Mouse (Mus musculus) heart, postnatal 25 days (tissue): Measurements from ENCODE around the gene Adcy4. TPM values are rescaled to one million over a fixed set of nuclear protein-coding genes. Genes with fewer than 3 reads are reported as not detected.

Experiments
- DNase-seq: peaks from one replicate; pipeline ENCODE4 v3.0.0; 2022; ENCODE audit warnings: low spot score
- intact Hi-C: fragments of 180-260 bp; cut with DNase I; formaldehyde crosslinking; loops from one replicate; pipeline ENCODE4 v1.15.1; 2025
- total RNA-seq, 2 experiments: library from RNA; stranded (reverse); gene quantifications; 2 replicates each; pipeline ENCODE4 v1.2.3; 2021

Adcy4 gene
- total RNA-seq, 2 experiments from 2014 or later = 18.2 to 23.8 TPM

DNA sequence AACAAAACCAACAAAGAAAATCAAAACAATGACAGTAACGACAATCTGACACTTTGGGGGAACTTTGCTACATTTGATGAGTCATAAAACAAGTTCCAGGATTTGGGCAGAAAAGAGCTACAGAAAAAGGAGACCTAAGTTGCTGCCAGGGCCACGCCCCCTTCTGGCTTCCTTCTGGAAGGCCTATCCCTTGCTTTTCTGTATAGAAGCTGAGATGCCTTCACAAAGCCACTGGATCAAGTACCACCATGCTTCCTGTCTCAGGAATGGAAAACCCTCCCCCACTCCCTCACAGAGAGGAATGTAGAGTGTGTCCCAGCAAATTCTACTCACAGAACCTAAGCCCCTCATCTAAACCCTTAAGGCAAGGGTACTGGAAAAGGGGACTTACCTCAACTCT, 10.1 kb upstream of the Adcy4 start:
- DNase-seq = no peak
- intact Hi-C loops = no loop called here

DNA sequence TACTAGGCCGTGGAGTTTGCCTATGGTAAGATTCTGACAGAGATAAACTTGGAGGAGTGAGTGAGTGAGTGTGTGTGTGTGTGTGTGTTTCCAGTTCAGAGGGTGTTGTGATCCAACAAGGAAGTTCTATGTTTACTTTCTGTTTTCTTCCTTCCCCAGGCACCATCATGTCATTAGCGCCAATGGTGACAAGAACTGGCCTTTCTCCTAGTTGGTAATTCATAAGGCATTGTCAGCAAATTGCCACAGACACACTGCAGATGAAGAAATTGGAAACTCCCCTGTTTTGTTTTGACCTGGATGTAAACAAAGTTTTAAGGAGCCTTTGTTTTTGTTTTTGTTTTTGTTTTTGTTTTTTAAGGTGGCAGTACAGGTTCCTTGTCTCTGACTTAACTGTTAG, 9.6 kb upstream of the Adcy4 start:
- no peak for DNase-seq
- intact Hi-C loops = no loop called here

DNA sequence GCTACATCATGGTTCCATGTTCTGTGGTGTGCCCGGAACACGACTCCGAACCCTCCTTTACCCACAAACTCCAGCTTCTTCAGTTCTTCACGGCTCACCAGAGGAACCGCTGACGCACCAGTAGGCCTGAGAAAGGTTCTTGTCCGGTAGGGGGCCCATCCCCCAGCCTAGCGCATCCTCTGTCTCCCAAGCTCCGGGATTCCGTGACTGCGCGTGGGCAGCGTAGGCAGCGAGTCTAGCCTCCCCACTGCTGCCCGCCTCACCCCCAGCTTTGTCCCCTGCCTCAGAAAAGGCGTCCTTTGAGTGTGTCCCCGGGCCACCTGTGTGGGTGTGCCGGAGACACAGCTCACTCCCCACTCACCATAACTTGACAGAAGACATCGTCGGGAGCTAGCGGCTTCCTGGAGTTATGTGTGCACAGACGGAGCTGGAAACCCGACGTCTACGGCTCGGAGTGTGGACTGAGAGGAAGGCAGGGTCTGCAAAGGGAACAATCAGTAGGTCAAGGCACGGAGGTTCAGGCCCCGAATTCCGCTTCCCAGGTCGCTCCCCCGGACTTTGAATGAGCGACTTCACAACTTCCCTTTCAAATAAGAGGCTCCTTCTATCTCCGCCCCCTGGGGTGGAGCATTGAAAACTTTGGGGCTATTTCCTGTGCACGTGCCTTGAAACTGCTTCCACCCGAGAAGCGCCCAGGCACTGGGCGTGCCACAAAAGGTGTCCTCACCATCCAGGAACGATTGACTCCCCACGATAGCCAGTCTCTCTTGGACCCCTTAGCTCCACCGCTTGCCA, 4.6 kb upstream of the Adcy4 start, which contains the start of gene Ripk3:
Gene Ripk3 (minus strand): TSS at position 610 of the 795 bp plus-strand sequence.
- DNase-seq = no peak
- intact Hi-C loops = no loop called here

DNA sequence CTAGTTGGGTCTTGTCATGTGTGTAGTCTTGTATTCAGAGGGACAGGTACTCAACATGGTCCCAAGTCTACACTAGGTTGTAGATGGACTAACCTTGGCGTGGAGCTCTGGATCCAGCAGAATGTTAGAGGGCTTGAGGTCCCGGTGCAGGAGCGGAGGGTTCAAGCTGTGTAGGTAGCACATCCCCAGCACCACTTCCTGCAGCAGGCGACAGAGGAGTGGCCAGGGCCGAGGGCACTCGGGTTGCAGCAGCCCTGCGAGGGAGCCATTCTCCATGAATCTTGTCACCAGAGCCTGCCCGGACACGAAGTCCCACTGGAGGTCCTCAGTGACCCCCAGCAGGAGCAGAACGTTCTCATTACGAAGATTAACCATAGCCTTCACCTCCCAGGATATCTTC, 3.8 kb upstream of the Adcy4 start:
- DNase-seq = no peak
- intact Hi-C loops = no loop called here

DNA sequence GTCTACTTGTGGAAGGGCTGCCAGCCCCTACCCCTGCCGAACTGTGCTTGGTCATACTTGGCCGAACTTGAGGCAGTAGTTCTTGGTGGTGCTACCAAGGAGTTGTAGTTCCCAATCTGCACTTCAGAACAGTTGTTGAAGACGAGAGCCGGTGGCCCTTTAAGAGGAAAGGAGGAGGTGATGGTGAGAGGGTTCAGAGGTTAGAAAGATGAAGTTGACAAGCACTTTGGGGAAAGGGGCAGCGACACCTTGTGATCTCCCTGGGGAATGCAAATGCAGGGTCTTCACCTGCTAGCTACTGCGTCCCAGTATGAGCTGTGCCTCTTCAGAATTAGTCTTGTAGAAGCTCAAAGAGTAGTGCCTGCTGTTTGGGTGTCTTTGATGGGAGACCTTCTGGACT, 1.3 kb upstream of the Adcy4 start:
- DNase-seq = no peak
- intact Hi-C loops = no loop called here

DNA sequence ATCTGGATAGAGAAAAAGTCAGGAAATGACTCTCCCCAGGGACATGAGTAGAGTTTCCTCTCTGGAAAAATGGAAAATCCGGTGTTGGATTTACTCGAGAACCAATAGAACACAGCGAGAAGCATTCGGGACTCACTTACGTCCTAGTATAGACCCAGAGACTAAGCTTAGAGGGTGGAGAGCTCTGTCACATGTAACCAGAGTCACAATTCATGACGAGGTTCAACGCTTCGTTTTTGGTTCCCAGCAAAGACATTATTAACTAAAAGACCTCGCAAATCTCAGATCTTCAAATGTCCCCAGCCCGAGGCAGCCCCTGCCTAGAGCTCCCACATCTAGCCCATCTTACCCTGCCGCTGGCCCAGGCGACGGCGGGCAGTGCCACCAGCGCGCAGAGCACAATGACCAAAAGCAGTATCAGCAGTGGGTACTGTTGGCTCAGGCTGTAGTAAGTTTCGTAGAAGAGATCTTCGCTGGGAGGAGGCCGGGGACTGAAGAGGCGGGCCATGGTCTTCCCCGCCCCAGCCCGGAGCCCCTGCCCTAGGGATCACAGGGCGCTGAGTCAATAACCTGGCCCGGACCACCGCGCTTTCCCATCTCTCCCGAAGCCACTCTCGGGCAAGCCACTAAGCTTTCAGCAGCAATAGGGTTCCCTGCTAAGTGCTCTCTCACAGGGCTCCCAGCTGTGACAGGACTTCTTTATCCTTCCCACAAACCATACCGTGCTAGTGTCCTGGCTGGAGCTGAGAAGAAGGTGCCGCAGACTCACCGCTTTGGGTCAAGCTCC, 531 bp downstream of the Adcy4 start:
- intact Hi-C loops = loop anchor here (1.0 kb wide), 1 partner anchor 41 kb away; no protein-coding TSS in a partner anchor
- DNase-seq = no peak

DNA sequence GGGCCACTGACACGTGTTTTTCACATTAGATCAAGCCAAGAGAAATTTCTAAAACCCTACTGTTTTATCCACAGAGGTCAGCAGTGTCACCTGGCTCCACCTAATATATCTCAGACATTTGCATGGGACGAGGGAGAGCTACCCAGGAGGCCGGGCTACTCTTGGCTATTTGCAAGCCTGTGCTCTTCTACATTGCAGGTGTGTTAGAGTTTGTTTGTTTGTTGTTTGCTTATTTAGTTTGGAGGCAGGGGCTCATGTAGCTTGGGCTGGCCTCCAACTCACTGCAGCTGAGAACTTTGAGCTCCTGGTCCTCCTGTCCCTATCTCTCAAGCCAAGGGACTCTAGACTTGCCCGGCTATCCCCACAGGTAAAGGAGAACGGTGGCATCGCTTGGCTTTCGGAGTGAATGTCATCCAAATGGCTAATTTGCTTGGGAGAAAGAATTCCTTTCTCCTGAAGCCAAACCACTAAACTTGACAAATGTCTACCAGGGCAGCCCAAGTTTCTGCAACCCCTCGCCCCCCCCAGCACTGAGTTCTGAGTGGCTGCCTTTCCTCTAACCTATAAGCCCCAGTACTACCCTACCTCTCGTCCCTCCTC, 1.4 kb downstream of the Adcy4 start:
- intact Hi-C loops = no loop called here
- DNase-seq = no peak

DNA sequence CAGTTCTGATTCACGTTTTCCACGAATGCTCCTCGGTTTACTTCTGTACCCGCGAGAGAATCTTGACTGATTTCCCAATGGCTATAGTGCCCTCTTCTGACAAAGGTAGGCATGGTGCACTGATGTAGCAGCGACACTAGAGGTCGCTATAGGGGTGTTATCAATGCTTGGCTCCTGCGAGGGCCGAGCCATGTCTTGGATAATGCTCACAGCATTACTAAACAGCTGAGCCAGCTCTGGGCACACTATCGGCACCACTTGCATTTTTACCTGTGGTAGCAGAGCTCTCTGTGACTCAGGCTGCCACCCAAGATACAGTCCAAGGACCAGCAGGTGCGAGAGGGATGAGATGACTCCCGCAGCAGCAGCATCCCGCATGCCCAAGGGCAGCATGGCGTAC, 2.6 kb downstream of the Adcy4 start:
- intact Hi-C loops = loop anchor here (2.0 kb wide), 1 partner anchor 81 kb away; no protein-coding TSS in a partner anchor
- no peak for DNase-seq

DNA sequence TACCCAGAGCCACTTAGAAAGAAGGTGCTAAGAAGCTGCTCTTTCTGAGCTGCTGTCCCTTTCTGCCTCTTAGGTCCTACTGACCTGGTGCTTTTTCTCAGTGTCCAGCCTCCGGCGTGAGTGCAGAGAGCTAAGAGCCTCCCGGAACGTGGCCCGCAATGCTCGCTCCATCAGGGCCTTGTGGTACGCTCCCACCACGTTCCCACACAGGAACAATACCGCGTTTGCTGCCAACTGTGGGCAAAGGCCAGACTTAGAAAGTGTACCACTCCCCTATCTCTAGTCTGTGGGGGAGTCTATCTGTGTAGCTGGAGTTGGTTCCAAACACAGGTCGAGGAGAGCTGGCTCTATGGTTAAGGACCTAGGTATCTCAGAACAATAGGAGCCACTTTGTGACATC, 3.2 kb downstream of the Adcy4 start:
- intact Hi-C loops = loop anchor here (2.0 kb wide), 1 partner anchor 82 kb away; no protein-coding TSS in a partner anchor
- DNase-seq = no peak

DNA sequence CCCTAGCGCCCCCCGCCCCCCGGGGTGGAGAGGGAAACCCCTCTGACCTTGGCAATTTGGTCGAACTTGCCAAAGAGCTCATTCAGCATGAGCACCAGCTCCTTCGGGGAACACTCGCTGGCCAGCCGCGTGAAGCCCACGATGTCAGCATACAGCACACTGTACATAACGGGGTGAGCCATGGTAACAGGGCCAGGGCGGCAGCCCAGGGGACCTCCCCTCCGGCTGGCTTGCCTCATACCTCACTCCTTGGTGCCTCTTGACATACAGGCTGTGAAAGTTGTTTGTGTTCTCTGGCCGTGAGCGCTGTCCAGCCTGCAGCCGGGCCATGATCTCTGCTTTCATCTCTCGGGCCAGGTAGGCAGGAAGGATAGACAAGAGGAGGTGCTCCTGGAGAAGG, 4.2 kb downstream of the Adcy4 start:
- no peak for DNase-seq
- intact Hi-C loops = loop anchor here (2.0 to 5.0 kb wide), 2 partner anchors 83 to 138 kb away; no protein-coding TSS in a partner anchor

DNA sequence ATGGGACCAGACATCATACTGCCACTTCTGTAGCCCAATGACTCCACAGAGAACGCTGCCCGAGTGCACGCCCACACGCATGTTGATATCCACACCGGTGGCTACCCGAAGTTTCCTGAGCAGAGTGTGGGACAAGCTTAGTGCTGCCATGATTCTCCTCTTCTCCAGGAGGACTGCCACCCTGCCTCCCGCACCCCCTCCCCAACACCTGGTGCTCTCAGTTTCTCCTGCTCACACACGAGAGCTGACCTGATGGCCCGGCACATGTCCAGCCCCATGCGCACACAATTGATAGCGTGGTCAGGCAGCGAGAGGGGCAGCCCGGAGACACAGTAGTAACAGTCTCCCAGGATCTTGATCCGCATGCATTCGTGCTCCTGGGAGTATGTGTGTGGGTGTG, 5.2 kb downstream of the Adcy4 start:
- intact Hi-C loops = loop anchor here (5.0 kb wide), 1 partner anchor 139 kb away; no protein-coding TSS in a partner anchor
- DNase-seq = peak; percentile 0

DNA sequence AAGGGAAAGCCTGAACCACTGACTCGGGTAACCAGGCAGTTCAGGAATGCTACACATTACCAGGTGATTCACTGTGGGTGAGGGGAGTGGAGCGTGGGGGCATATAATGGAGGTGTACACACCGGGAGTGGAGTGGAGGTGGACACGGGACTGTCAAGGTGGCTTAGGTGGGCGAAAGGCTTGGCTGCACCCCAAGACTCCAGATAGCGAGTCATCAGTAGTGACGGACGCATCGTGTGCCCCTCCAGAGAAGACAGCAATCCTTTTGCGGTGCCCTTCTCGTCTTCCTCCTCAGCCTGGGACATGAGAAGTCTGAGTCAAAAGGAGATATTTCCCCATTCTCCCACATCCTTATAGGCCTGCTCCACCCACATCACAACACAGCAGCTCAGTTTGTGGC, 6.1 kb downstream of the Adcy4 start:
- intact Hi-C loops = loop anchor here (5.0 kb wide), 1 partner anchor 139 kb away; no protein-coding TSS in a partner anchor
- no peak for DNase-seq

DNA sequence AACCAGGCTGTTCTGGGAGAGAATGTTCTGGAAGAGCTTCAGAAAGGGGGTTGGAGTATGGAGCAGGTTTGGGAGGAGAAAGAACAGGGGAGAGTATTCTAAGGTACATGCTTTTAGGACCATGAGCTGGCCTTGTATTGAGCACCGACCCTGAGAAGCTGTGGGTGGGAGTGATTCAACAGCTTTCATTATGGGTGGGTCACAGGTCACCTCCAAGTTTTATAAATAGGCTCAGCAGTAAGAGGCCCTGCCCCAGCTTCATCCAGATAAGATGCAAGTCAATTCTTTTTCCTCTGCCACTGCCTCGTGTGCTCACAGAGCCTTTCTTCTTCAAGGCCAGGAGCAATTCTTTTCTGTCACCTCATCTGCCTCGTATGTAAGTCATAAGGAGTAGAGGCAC, 6.7 kb downstream of the Adcy4 start:
- peak; percentile 0 for DNase-seq
- intact Hi-C loops = loop anchor here (5.0 kb wide), 1 partner anchor 140 kb away; no protein-coding TSS in a partner anchor

DNA sequence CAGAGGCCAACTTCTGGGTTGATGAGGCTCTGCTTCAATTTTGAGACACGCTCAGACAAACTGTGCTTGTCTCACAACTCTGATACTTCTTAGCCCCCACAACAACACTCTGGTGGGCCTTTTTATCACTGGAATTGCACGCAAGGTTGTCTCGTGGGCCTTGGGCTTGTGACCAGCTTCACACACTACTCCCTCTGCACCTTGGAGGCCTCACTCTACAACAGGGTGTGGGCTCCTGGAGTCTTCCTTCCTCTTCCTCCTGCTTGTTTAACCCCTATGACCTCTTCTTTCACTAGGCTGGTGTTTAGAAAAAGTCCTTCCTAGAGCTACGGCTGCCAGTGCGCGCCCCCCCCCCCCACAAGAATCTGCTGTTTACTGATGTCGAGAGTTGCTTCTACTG, 7.2 kb downstream of the Adcy4 start:
- no peak for DNase-seq
- intact Hi-C loops = loop anchor here (5.0 kb wide), 1 partner anchor 141 kb away; no protein-coding TSS in a partner anchor

DNA sequence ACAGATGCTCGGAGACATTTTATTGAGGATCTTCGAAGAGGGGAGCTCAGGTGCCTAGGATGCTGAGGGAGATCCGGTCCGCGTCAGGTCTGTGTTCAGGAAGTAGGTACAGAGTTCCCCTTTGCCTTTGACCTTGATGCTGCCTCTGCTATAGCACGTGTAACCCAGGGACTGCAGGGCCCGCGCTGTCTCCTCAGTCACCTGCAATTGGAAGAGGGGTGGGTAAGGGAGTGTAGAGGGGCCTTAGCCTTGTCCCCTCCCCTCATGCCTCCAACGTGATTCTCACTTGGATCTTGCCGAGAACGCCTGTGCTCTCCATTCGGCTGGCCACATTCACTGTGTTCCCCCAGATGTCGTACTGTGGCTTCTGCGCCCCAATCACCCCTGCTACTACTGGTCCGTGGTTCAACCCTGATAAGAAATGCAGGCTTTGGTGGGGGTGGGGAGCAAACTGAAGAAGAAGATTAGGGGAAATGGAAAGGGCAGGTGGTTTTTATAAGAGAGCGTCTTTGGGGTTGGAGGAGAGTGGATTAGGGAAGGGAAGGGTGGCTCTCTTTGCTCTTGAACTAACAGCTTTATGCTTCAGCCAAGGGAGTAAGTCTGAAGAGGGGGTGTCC, 14.7 kb downstream of the Adcy4 start:
- intact Hi-C loops = no loop called here

DNA sequence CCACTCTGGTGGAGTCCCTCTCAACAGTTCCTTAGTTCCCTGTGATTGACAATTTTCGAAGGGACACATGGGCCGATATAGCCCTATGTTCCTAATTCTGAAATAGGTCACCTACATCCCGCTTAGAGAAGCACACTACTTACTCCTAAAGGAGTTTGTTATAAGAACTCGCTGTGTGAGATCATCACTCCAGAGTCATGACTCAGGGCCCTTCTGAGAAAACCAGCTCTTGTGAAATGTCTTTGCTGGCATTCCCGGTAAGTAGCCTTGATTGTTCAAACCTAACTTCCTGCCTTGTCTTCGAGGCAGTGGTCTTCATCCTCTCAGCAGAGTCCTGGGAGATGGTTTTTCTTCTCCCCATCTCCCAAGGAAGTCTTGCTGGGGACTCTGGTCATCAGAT, 15.3 kb downstream of the Adcy4 start:
- no peak for DNase-seq
- intact Hi-C loops = no loop called here

More for the DNA sequence above, 14.7 kb downstream of the Adcy4 start:
- no peak for DNase-seq

DNA sequence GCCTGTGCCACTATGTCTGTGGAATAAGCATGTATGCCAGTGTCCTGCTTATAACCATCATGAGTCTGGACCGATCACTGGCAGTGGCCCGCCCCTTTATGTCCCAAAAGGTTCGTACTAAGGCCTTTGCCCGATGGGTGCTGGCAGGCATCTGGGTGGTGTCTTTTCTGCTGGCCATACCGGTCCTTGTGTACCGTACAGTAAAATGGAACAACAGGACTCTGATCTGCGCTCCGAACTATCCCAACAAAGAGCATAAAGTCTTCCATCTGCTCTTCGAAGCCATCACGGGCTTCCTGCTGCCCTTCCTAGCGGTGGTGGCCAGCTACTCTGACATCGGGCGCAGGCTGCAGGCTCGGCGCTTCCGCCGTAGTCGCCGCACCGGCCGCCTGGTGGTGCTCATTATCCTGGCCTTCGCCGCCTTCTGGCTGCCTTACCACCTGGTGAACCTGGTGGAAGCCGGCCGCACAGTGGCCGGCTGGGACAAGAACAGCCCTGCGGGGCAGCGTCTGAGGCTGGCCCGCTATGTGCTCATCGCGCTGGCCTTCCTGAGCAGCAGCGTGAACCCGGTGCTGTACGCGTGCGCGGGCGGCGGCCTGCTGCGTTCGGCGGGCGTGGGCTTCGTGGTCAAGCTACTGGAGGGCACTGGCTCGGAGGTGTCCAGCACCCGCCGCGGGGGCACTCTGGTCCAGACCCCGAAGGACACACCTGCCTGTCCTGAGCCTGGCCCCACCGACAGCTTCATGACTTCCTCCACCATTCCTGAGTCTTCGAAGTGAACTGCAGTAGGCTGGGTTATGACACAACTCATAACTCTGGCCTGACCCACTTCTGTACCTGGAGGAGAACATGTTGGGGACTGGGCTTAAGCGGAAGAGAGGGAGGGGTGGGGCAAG, 16.1 kb downstream of the Adcy4 start:
- intact Hi-C loops = no loop called here
- no peak for DNase-seq

DNA sequence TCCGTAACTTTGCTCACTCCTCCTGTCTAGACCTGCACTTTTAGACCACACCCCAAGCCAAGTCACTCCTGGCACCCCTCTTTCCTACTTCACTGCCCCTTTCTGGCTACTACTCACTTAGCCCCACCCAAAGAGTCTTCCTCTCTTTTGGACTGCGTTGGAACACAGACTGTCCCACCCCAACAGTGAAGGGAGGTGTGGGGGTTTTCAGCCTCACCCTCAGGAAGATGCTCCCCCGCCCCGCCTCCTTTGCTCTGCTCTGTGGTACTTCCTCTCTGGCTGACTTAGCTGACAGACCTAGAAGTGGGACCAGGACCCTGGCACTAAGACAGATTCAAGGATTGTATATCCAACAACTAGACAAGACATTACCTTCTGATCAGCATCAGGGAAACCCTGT, 18.2 kb downstream of the Adcy4 start, which contains the start of gene Ltb4r1:
Gene Ltb4r1 (plus strand): TSS at position 267 of the 400 bp plus-strand sequence.
- no peak for DNase-seq
- intact Hi-C loops = no loop called here

DNA sequence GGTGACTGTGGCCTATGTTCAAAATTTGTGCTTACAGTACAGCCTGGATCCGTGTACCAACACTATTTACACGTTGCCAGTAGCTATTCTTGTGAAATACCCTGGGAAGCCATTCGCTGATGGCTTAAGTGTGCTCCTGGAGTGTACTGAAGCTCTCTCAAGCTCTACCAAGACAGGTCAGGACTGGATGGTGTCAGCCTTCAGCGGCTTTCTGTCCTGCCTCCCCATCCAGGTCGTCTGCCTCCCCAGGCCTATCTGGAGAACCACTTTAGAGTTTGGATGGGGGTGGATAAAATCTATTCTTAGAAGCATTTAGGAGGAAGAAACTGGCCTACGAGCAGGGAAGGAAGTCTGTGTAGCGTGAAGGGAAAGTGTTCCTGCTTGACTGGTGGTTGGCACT, 20.7 kb downstream of the Adcy4 start:
- intact Hi-C loops = no loop called here
- no peak for DNase-seq
